In genomic region chr5:118019905-118020304, GRCm38 (mm10) we compare ENCODE assay signal across 26 mouse cellular contexts. TPM values are rescaled to one million over a fixed set of nuclear protein-coding genes. Genes with fewer than 3 reads are reported as not detected.
A peak's percentile ranks its signal among the peaks of the same experiment; 100 is the strongest.
DNase-seq lines count a peak whose midpoint lies in the region; ATAC-seq lines count a peak whose summit lies in the region.
"Had no signal": no experiment of that assay in that cellular context is flagged by ENCODE, and none has a peak within 500 bp of the region (broad histone marks: within the 10 kb centered on the region; RNA-seq: fewer than 3 reads in every experiment).

No protein-coding gene starts in this region.

- H3K9ac ChIP-seq in heart, embryonic 11.5 days (ENCODE audit: low read depth, low read length) = 0 out of 2 replicates have a peak overlapping the region, but pooled peaks have one; percentile 28
- 0 out of 2 replicates have a peak overlapping the region, but pooled peaks have one; percentile 3 for H3K9ac ChIP-seq in hindbrain, embryonic 13.5 days
- no peak overlapping the region for H3K9ac ChIP-seq in hindbrain, embryonic 14.5 days
- H3K9ac ChIP-seq: embryonic facial prominence, embryonic 12.5 days; embryonic facial prominence, embryonic 15.5 days; forebrain, postnatal 0 days; heart, embryonic 13.5 days; intestine, embryonic 15.5 days had no signal

- H3K4me2 ChIP-seq in heart, embryonic 11.5 days = no peak overlapping the region
- H3K4me2 ChIP-seq in hindbrain, embryonic 13.5 days = no peak overlapping the region
- no peak overlapping the region for H3K4me2 ChIP-seq in hindbrain, embryonic 14.5 days (replicated peaks)
- H3K4me2 ChIP-seq: embryonic facial prominence, embryonic 12.5 days; embryonic facial prominence, embryonic 15.5 days; heart, embryonic 13.5 days; intestine, embryonic 15.5 days had no signal

- no peak overlapping the region for H3K27ac ChIP-seq in heart, embryonic 11.5 days (ENCODE audit: low read depth, low read length)
- no peak overlapping the region for H3K27ac ChIP-seq in hindbrain, embryonic 13.5 days
- H3K27ac ChIP-seq in hindbrain, embryonic 14.5 days = no peak overlapping the region
- no peak overlapping the region for H3K27ac ChIP-seq in midbrain, embryonic 10.5 days (replicated peaks)
- H3K27ac ChIP-seq: embryonic facial prominence, embryonic 12.5 days; embryonic facial prominence, embryonic 15.5 days; heart, embryonic 13.5 days; intestine, embryonic 15.5 days had no signal

- no peak overlapping the region for H3K4me3 ChIP-seq in heart, embryonic 11.5 days (ENCODE audit: low read depth, low read length)
- H3K4me3 ChIP-seq in hindbrain, embryonic 13.5 days = no peak overlapping the region
- no peak overlapping the region for H3K4me3 ChIP-seq in hindbrain, embryonic 14.5 days (replicated peaks; ENCODE audit: low read length)
- H3K4me3 ChIP-seq in megakaryocyte, embryonic 14.5 days (replicated peaks) = peak overlapping the region; percentile 69
- no peak overlapping the region for H3K4me3 ChIP-seq in midbrain, embryonic 10.5 days
- H3K4me3 ChIP-seq: embryonic facial prominence, embryonic 12.5 days; embryonic facial prominence, embryonic 15.5 days; heart, embryonic 13.5 days; intestine, embryonic 15.5 days had no signal

- no peaks in the 10 kb centered on the region for H3K36me3 ChIP-seq in heart, embryonic 11.5 days (ENCODE audit: control insufficient read depth, insufficient read depth, low read length)
- no peaks in the 10 kb centered on the region for H3K36me3 ChIP-seq in hindbrain, embryonic 13.5 days
- H3K36me3 ChIP-seq in hindbrain, embryonic 14.5 days (replicated peaks; ENCODE audit: control insufficient read depth, insufficient read depth) = no peaks in the 10 kb centered on the region
- no peaks in the 10 kb centered on the region for H3K36me3 ChIP-seq in megakaryocyte, embryonic 14.5 days (replicated peaks; ENCODE audit: low read length)
- H3K36me3 ChIP-seq in midbrain, embryonic 10.5 days = no peaks in the 10 kb centered on the region
- H3K36me3 ChIP-seq: embryonic facial prominence, embryonic 12.5 days; embryonic facial prominence, embryonic 15.5 days; G1E; heart, embryonic 13.5 days; intestine, embryonic 15.5 days had no signal

- peaks cover 7% of the 10 kb centered on the region; the same call in 1 of the 2 replicates for H3K27me3 ChIP-seq in heart, embryonic 11.5 days (ENCODE audit: control insufficient read depth, insufficient read depth, low read length)
- H3K27me3 ChIP-seq in hindbrain, embryonic 13.5 days = 0 out of 2 replicates have a peak, but pooled peaks cover 10% of the 10 kb centered on the region
- no peaks in the 10 kb centered on the region for H3K27me3 ChIP-seq in hindbrain, embryonic 14.5 days (ENCODE audit: control insufficient read depth, insufficient read depth, low read length)
- H3K27me3 ChIP-seq in megakaryocyte, embryonic 14.5 days (replicated peaks) = peaks cover 53% of the 10 kb centered on the region
- peaks cover 10% of the 10 kb centered on the region for H3K27me3 ChIP-seq in midbrain, embryonic 10.5 days (ENCODE audit: low read depth, poor library complexity, severe bottlenecking)
- H3K27me3 ChIP-seq: intestine, embryonic 15.5 days had no signal

- peaks cover 2% of the 10 kb centered on the region; the same call in 1 of the 2 replicates for H3K4me1 ChIP-seq in heart, embryonic 11.5 days (ENCODE audit: control insufficient read depth, insufficient read depth, low read length)
- peaks cover 9% of the 10 kb centered on the region for H3K4me1 ChIP-seq in hindbrain, embryonic 13.5 days (replicated peaks)
- peaks cover 3% of the 10 kb centered on the region; the same call in 1 of the 2 replicates for H3K4me1 ChIP-seq in hindbrain, embryonic 14.5 days (replicated peaks; ENCODE audit: control insufficient read depth, insufficient read depth, low read length)
- H3K4me1 ChIP-seq in megakaryocyte, embryonic 14.5 days = peaks cover 55% of the 10 kb centered on the region
- H3K4me1 ChIP-seq in midbrain, embryonic 10.5 days = peaks cover 5% of the 10 kb centered on the region

- H3K9me3 ChIP-seq in heart, embryonic 11.5 days (replicated peaks; ENCODE audit: control insufficient read depth, low read length) = no peaks in the 10 kb centered on the region
- no peaks in the 10 kb centered on the region for H3K9me3 ChIP-seq in hindbrain, embryonic 13.5 days
- H3K9me3 ChIP-seq in hindbrain, embryonic 14.5 days (ENCODE audit: control insufficient read depth, low read length) = no peaks in the 10 kb centered on the region
- H3K9me3 ChIP-seq in megakaryocyte, embryonic 14.5 days = no peaks in the 10 kb centered on the region
- no peaks in the 10 kb centered on the region for H3K9me3 ChIP-seq in midbrain, embryonic 10.5 days (replicated peaks)
- H3K9me3 ChIP-seq: embryonic facial prominence, embryonic 12.5 days; embryonic facial prominence, embryonic 15.5 days; G1E; heart, embryonic 13.5 days; intestine, embryonic 15.5 days had no signal

- ATAC-seq in heart, embryonic 11.5 days (replicated peaks; ENCODE audit: insufficient number of reproducible peaks, low FRiP score, low TSS enrichment) = no peak
- no peak for ATAC-seq in hindbrain, embryonic 13.5 days (ENCODE audit: low FRiP score)
- no peak for ATAC-seq in hindbrain, embryonic 14.5 days (ENCODE audit: low FRiP score)
- ATAC-seq in megakaryocyte, adult 5-6 weeks (ENCODE audit: poor library complexity, severe bottlenecking) = no peak
- ATAC-seq: forebrain, embryonic 14.5 days; forebrain, postnatal 0 days; hindbrain, embryonic 16.5 days; intestine, embryonic 15.5 days had no signal

- DNase-seq in heart, adult 11 months = no peak
- DNase-seq in hindbrain, embryonic 14.5 days (ENCODE audit: low spot score) = no peak
- DNase-seq in midbrain, embryonic 10.5 days (ENCODE audit: low spot score) = no peak
- DNase-seq: adrenal gland, adult 2 months; adrenal gland, postnatal 14 days; B cell, adult 2 months; cerebellum, adult 11 months; cerebellum, adult 2 months; cerebellum, adult 9-11 months; cerebellum, postnatal 25 days; forebrain, postnatal 0 days; gastrocnemius, postnatal 10 days; gastrocnemius, postnatal 36 days had no signal

- 54% methylated on average over 11 of the region's 11 CpGs for WGBS in heart, embryonic 11.5 days (ENCODE audit: insufficient replicate concordance)
- WGBS in hindbrain, embryonic 13.5 days = 70% methylated on average over 11 of the region's 11 CpGs
- 69% methylated on average over 11 of the region's 11 CpGs for WGBS in hindbrain, embryonic 14.5 days
- WGBS in midbrain, embryonic 10.5 days = 75% methylated on average over 11 of the region's 11 CpGs

RNA-seq across cellular contexts. Expression of gene Tesc, which starts 7.6 kb away (rescaled TPM):
- 17.9 and 21.3 TPM in 2 replicates for polyA plus RNA-seq in heart, embryonic 11.5 days (2014; fragmentation: Nextera tagmentation; extraction: Ambion mirVana)
- polyA plus RNA-seq in hindbrain, embryonic 13.5 days (2015; fragmentation: Nextera tagmentation; extraction: Ambion mirVana) = 1.6 and 2.0 TPM in 2 replicates
- 4.3 and 4.9 TPM in 2 replicates for polyA plus RNA-seq in hindbrain, embryonic 14.5 days (2014; fragmentation: Nextera tagmentation; extraction: Ambion mirVana)
- 940 and 1,036 TPM in 2 replicates for polyA plus RNA-seq in megakaryocyte, embryonic 14.5 days (2012; ENCODE audit: insufficient read depth, low replicate concordance)
- total RNA-seq in megakaryocyte, adult 5-6 weeks (2015) = 1.8 and 4.2 TPM in 2 replicates
- 2.2 and 2.4 TPM in 2 replicates for total RNA-seq in megakaryocyte, adult 5-6 weeks (2017)
- polyA plus RNA-seq in midbrain, embryonic 10.5 days (2016; fragmentation: Nextera tagmentation; extraction: Ambion mirVana) = 0.82 and 0.90 TPM in 2 replicates
- total RNA-seq: common myeloid progenitor, adult 5-6 weeks; G1E; hematopoietic stem cell, adult 5-6 weeks had no signal
- polyA plus RNA-seq: G1E had no signal

RNA-seq across cellular contexts. Expression of gene Fbxo21, which starts 43.4 kb away (rescaled TPM):
- 46.2 and 52.8 TPM in 2 replicates for polyA plus RNA-seq in heart, embryonic 11.5 days (2014; fragmentation: Nextera tagmentation; extraction: Ambion mirVana)
- 141 and 149 TPM in 2 replicates for polyA plus RNA-seq in hindbrain, embryonic 13.5 days (2015; fragmentation: Nextera tagmentation; extraction: Ambion mirVana)
- 142 and 156 TPM in 2 replicates for polyA plus RNA-seq in hindbrain, embryonic 14.5 days (2014; fragmentation: Nextera tagmentation; extraction: Ambion mirVana)
- polyA plus RNA-seq in megakaryocyte, embryonic 14.5 days (2012; ENCODE audit: insufficient read depth, low replicate concordance) = 3.1 and 3.6 TPM in 2 replicates
- 2.0 and 3.1 TPM in 2 replicates for total RNA-seq in megakaryocyte, adult 5-6 weeks (2015)
- 4.2 and 4.8 TPM in 2 replicates for total RNA-seq in megakaryocyte, adult 5-6 weeks (2017)
- 105 and 118 TPM in 2 replicates for polyA plus RNA-seq in midbrain, embryonic 10.5 days (2016; fragmentation: Nextera tagmentation; extraction: Ambion mirVana)

Comparison
In these comparisons a context has a peak if more than half of its experiments do, and no peak if none do; other contexts are left out.
1. RNA of gene Tesc, which starts 7.6 kb away (polyA plus RNA-seq): 940 to 1,036 TPM in megakaryocyte, embryonic 14.5 days; 17.9 to 21.3 TPM in heart, embryonic 11.5 days, 4.3 to 4.9 TPM in hindbrain, embryonic 14.5 days, 1.6 to 2.0 TPM in hindbrain, embryonic 13.5 days and 0.82 to 0.90 TPM in midbrain, embryonic 10.5 days; every median in the first group is over 10 times any median in the second.
2. RNA of gene Fbxo21, which starts 43.4 kb away (polyA plus RNA-seq): 142 to 156 TPM in hindbrain, embryonic 14.5 days, 141 to 149 TPM in hindbrain, embryonic 13.5 days, 105 to 118 TPM in midbrain, embryonic 10.5 days and 46.2 to 52.8 TPM in heart, embryonic 11.5 days; 3.1 to 3.6 TPM in megakaryocyte, embryonic 14.5 days; every median in the first group is over 10 times any median in the second.